Comparison of ENCODE assay signal across 14 mouse cellular contexts in the genomic region with DNA sequence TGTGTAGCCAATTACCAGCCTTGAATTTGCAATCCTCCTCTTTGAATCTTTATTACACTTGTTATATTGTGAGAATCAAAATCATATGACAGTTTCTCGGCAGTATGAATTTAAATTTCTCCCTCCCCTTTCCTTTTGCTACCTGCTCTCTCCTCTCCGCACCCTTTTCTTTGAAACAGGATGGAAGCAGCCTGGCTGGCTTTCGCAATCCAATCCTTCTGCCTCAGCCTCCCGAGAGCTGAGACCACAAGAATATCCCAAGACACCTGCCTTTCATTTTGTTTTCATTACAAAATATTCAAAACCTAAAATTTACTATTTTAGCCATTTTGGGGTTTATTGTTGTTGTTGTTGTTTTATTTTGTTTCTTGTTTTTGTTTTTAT. TPM values are rescaled to one million over a fixed set of nuclear protein-coding genes. Genes with fewer than 3 reads are reported as not detected.
"Had no signal": no experiment of that assay in that cellular context is flagged by ENCODE, and none has a peak within 500 bp of the region (broad histone marks: within the 10 kb centered on the region; RNA-seq: fewer than 3 reads in every experiment).

No protein-coding gene starts in this region.

- H3K9me3 ChIP-seq: limb, embryonic 13.5 days; liver, embryonic 13.5 days; midbrain, embryonic 12.5 days; midbrain, embryonic 15.5 days; neural tube, embryonic 13.5 days; stomach, embryonic 15.5 days had no signal

- H3K36me3 ChIP-seq: limb, embryonic 13.5 days; liver, embryonic 13.5 days; midbrain, embryonic 12.5 days; midbrain, embryonic 15.5 days; neural tube, embryonic 13.5 days; stomach, embryonic 15.5 days had no signal

- H3K27me3 ChIP-seq: limb, embryonic 13.5 days; stomach, embryonic 15.5 days had no signal

- H3K27ac ChIP-seq: limb, embryonic 13.5 days; liver, embryonic 13.5 days; midbrain, embryonic 12.5 days; midbrain, embryonic 15.5 days; neural tube, embryonic 13.5 days; stomach, embryonic 15.5 days had no signal

- H3K4me2 ChIP-seq: midbrain, embryonic 12.5 days; midbrain, embryonic 15.5 days had no signal

- H3K4me1 ChIP-seq: liver, embryonic 13.5 days; midbrain, embryonic 12.5 days; midbrain, embryonic 15.5 days; stomach, embryonic 15.5 days had no signal

- H3K4me3 ChIP-seq: liver, embryonic 13.5 days; midbrain, embryonic 12.5 days; midbrain, embryonic 15.5 days; neural tube, embryonic 13.5 days; stomach, embryonic 15.5 days had no signal

- ATAC-seq: midbrain, embryonic 15.5 days had no signal

- H3K9ac ChIP-seq: limb, embryonic 13.5 days; liver, embryonic 13.5 days; midbrain, embryonic 12.5 days; midbrain, embryonic 15.5 days; neural tube, embryonic 13.5 days; stomach, embryonic 15.5 days had no signal

- DNase-seq: kidney, adult 18-20 months; kidney, adult 9 months; left cerebral cortex, postnatal 4 days; liver, embryonic 13.5 days; lung, adult 2 months; lung, postnatal 14 days; lung, postnatal 4 days; thymus, postnatal 25 days had no signal

RNA-seq across cellular contexts. Expression of a gene that starts 34.0 kb away (rescaled TPM):
- total RNA-seq: neutrophil, adult 5-6 weeks had no signal
